In genomic region chr10:42679586-42679985, GRCm38 (mm10) we compare ENCODE assay signal across 8 mouse cellular contexts.
DNase-seq lines count a peak whose midpoint lies in the region; ATAC-seq and TF ChIP-seq lines count a peak whose summit lies in the region.

No protein-coding gene starts in this region.

- H3K9me3 ChIP-seq in embryonic facial prominence, embryonic 15.5 days (replicated peaks) = no peaks in the 10 kb centered on the region
- H3K9me3 ChIP-seq in limb, embryonic 10.5 days (replicated peaks) = no peaks in the 10 kb centered on the region
- no peaks in the 10 kb centered on the region for H3K9me3 ChIP-seq in neural tube, embryonic 14.5 days (ENCODE audit: control insufficient read depth, low read length)

- peak overlapping the region; percentile 79 for H3K4me2 ChIP-seq in embryonic facial prominence, embryonic 15.5 days (replicated peaks)
- peak overlapping the region; percentile 54 for H3K4me2 ChIP-seq in neural tube, embryonic 14.5 days (ENCODE audit: low read depth, low read length)

- H3K4me3 ChIP-seq in thymus, adult 2 months (ENCODE audit: control insufficient read depth, insufficient read depth, low read length) = peak overlapping the region; percentile 79
- peak overlapping the region; percentile 87 for H3K4me3 ChIP-seq in embryonic facial prominence, embryonic 15.5 days (replicated peaks)
- peak overlapping the region; percentile 97 for H3K4me3 ChIP-seq in limb, embryonic 10.5 days
- H3K4me3 ChIP-seq in neural tube, embryonic 14.5 days (ENCODE audit: low read depth, low read length) = peak overlapping the region; percentile 95

- no peak for ATAC-seq in embryonic facial prominence, embryonic 15.5 days (ENCODE audit: insufficient number of reproducible peaks, low FRiP score, low TSS enrichment, low read depth)
- no peak for ATAC-seq in neural tube, embryonic 14.5 days (ENCODE audit: low read depth)

- H3K4me1 ChIP-seq in thymus, adult 2 months (replicated peaks; ENCODE audit: control insufficient read depth, insufficient read depth, low read length) = peaks cover 9% of the 10 kb centered on the region
- H3K4me1 ChIP-seq in embryonic facial prominence, embryonic 15.5 days = 0 out of 2 replicates have a peak, but pooled peaks cover 4% of the 10 kb centered on the region
- H3K4me1 ChIP-seq in limb, embryonic 10.5 days = peaks cover 22% of the 10 kb centered on the region
- H3K4me1 ChIP-seq in neural tube, embryonic 14.5 days (ENCODE audit: control insufficient read depth, insufficient read depth, low read length) = peaks cover 12% of the 10 kb centered on the region

- H3K27me3 ChIP-seq in thymus, adult 2 months (ENCODE audit: control insufficient read depth, insufficient read depth, low read length) = no peaks in the 10 kb centered on the region
- H3K27me3 ChIP-seq in embryonic facial prominence, embryonic 15.5 days = 0 out of 2 replicates have a peak, but pooled peaks cover 3% of the 10 kb centered on the region
- H3K27me3 ChIP-seq in limb, embryonic 10.5 days (ENCODE audit: low read depth, poor library complexity, severe bottlenecking) = peaks cover 21% of the 10 kb centered on the region
- H3K27me3 ChIP-seq in neural tube, embryonic 14.5 days (ENCODE audit: control insufficient read depth, insufficient read depth, low read length) = no peaks in the 10 kb centered on the region

- DNase-seq in thymus, adult 2 months = no peak
- no peak for DNase-seq in thymus, postnatal 36 days
- DNase-seq in limb, embryonic 10.5 days (ENCODE audit: low spot score) = no peak
- no peak for DNase-seq in urinary bladder, postnatal 4 days (ENCODE audit: low spot score in 2 of 2)
- DNase-seq in ovary, postnatal 10 days (ENCODE audit: low spot score) = no peak
- no peak for DNase-seq in lung, adult 18-20 months

- 3% methylated on average over 10 of the region's 10 CpGs for WGBS in thymus, adult 2 months
- WGBS in embryonic facial prominence, embryonic 15.5 days = 8% methylated on average over 10 of the region's 10 CpGs
- 19% methylated on average over 10 of the region's 10 CpGs for WGBS in limb, embryonic 10.5 days
- 17% methylated on average over 10 of the region's 10 CpGs for WGBS in neural tube, embryonic 14.5 days

- no peak overlapping the region for H3K27ac ChIP-seq in thymus, adult 2 months (ENCODE audit: control insufficient read depth, insufficient read depth, low read length)
- no peak overlapping the region for H3K27ac ChIP-seq in embryonic facial prominence, embryonic 15.5 days (replicated peaks)
- H3K27ac ChIP-seq in limb, embryonic 10.5 days = no peak overlapping the region
- H3K27ac ChIP-seq in neural tube, embryonic 14.5 days (ENCODE audit: low read depth, low read length) = no peak overlapping the region

- H3K36me3 ChIP-seq in thymus, adult 2 months (ENCODE audit: control insufficient read depth, insufficient read depth, low read length) = peaks cover 17% of the 10 kb centered on the region
- H3K36me3 ChIP-seq in embryonic facial prominence, embryonic 15.5 days = peaks cover 7% of the 10 kb centered on the region; the same call in 1 of the 2 replicates
- no peaks in the 10 kb centered on the region for H3K36me3 ChIP-seq in limb, embryonic 10.5 days
- H3K36me3 ChIP-seq in neural tube, embryonic 14.5 days (ENCODE audit: control insufficient read depth, insufficient read depth, low read length) = no peaks in the 10 kb centered on the region

- no peak for TF ChIP-seq POLR2A in thymus, adult 2 months (IDR thresholded peaks at IDR 0.05; ENCODE audit: control insufficient read depth, extremely low read depth, insufficient read depth, low read length, poor library complexity)

- peak overlapping the region; percentile 68; the same call in 1 of the 2 replicates for H3K9ac ChIP-seq in embryonic facial prominence, embryonic 15.5 days
- H3K9ac ChIP-seq in neural tube, embryonic 14.5 days (replicated peaks; ENCODE audit: low read depth, low read length) = peak overlapping the region; percentile 81

- no peak for TF ChIP-seq CTCF in thymus, adult 2 months (IDR thresholded peaks at IDR 0.05; ENCODE audit: borderline replicate concordance, control insufficient read depth, extremely low read depth, insufficient read depth, low read length, poor library complexity)
